Mouse (Mus musculus) C2C12 (cell line): ENCODE data around the gene Zfp36.

Source experiments
- CEBPB ChIP-seq: IDR thresholded peaks from one replicate; pipeline ENCODE4 v1.6.1; 2011; ENCODE audit warnings: low read depth, mild to moderate bottlenecking, control low read depth, moderate library complexity
- CTCF ChIP-seq: IDR thresholded peaks from one replicate; pipeline ENCODE4 v1.5.1; 2011; ENCODE audit not compliant: control insufficient read depth, insufficient read depth, insufficient read length
- FOSL1 ChIP-seq: IDR thresholded peaks from one replicate; pipeline ENCODE4 v1.8.0; 2011; ENCODE audit warnings: mild to moderate bottlenecking, low read length; ENCODE audit not compliant: poor library complexity, insufficient read depth, severe bottlenecking
- MYOD1 ChIP-seq: IDR thresholded peaks from one replicate; pipeline ENCODE4 v1.6.1; 2011; ENCODE audit warnings: low read depth; ENCODE audit not compliant: control insufficient read depth, insufficient read length
- USF1 ChIP-seq: IDR thresholded peaks from one replicate; pipeline ENCODE4 v1.6.1; 2011; ENCODE audit warnings: low read depth, mild to moderate bottlenecking, control low read depth, moderate library complexity

DNA sequence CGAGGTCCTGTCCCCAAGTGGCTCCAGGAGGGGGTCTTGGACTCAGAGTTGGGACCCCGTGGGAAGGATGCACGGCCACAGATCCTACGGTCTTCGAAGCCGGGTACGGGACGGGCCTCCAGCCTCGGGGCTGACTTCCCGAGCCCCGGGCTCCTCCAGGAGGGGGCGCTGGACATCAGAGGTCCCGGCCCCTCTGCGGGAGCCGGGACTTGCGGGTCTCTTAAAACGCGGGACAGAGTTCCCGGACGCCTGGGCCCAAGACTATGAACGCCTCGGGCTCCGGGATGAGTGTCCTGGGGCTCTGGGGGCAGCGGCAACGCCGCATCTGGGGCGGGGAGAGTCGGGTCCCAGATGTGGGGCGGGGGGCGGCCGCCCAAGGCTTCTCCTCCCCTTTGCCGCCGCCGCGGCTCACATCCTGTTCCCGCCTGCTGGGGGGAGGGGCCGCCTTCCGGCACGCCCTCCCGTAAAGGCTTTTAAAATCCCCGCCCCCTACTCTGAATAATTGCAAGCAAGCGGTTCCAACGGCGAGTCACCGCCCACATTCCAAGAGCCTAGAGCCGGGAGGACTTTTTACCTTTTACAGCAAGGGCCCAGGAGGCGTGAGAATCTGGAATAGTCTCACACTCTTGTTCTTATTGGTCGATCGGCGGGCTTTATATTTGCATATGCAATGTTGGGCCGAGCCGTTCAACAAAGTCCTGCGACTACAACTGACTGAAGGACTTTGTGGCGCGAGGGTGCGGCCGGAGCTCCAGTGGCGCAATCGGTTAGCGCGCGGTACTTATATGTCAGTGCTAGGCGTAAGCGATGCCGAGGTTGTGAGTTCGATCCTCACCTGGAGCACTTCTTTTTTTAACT, 7.6 kb downstream of the Zfp36 start, which contains the start of gene Plekhg2:
- TF ChIP-seq CEBPB, result peak; percentile 57
- TF ChIP-seq CTCF, result peak; percentile 46
- TF ChIP-seq USF1, result no peak
- TF ChIP-seq MYOD1, result no peak
- TF ChIP-seq FOSL1, result no peak
